Mouse (Mus musculus) liver, adult 2 months (tissue): ENCODE measurements at regions not wholly inside any gene's neighbourhood (a gene's known extent, or its start where the extent isn't known, plus 50 kb on each side); places are given as distances from the start of the nearest gene placed in this dataset.

Source experiments
- DNase-seq: peaks from one replicate; pipeline ENCODE4 v3.0.0-alpha.2; 2011; ENCODE audit warnings: low read depth, low spot score; ENCODE audit errors: extremely low read depth
- H3K27ac ChIP-seq: fragments of 200-500 bp; replicated peaks from 2 replicates; pipeline ENCODE4 v1.5.1; 2012; ENCODE audit warnings: low read depth, mild to moderate bottlenecking, control low read depth, inconsistent platforms, low read length; ENCODE audit not compliant: insufficient read depth
- H3K27me3 ChIP-seq: fragments of 200-500 bp; 2 replicates; pipeline ENCODE4 v1.6.1; 2012; ENCODE audit warnings: mild to moderate bottlenecking, moderate library complexity, low read length, inconsistent platforms; ENCODE audit not compliant: control insufficient read depth, insufficient read depth
- H3K36me3 ChIP-seq: fragments of 200-500 bp; 2 replicates; pipeline ENCODE4 v1.6.1; 2012; ENCODE audit warnings: low read length, inconsistent platforms; ENCODE audit not compliant: control insufficient read depth, insufficient read depth
- H3K4me1 ChIP-seq: fragments of 200-500 bp; 2 replicates; pipeline ENCODE4 v1.6.1; 2011; ENCODE audit warnings: low read length; ENCODE audit not compliant: control insufficient read depth, insufficient read depth
- H3K4me3 ChIP-seq: fragments of 200-500 bp; 2 replicates; pipeline ENCODE4 v1.5.1; 2011; ENCODE audit warnings: low read depth, mild to moderate bottlenecking, control low read depth, low read length, moderate library complexity; ENCODE audit not compliant: insufficient read depth
- H3K79me2 ChIP-seq: fragments of 200-500 bp; 2 replicates; pipeline ENCODE4 v1.6.1; 2012; ENCODE audit warnings: inconsistent platforms, mild to moderate bottlenecking, low read length, moderate library complexity; ENCODE audit not compliant: control insufficient read depth, insufficient read depth
- H3K9ac ChIP-seq: fragments of 200-500 bp; 2 replicates; pipeline ENCODE4 v1.6.1; 2012; ENCODE audit warnings: low read depth, mild to moderate bottlenecking, control low read depth, inconsistent platforms, low read length
- CTCF ChIP-seq: fragments of 200-500 bp; IDR thresholded peaks from 2 replicates; pipeline ENCODE4 v1.5.1; 2011; ENCODE audit warnings: low read depth, low read length, control low read depth
- POLR2A ChIP-seq: fragments of 200-500 bp; IDR thresholded peaks from 2 replicates; pipeline ENCODE4 v1.6.1; 2011; ENCODE audit warnings: low read length, control low read depth; ENCODE audit not compliant: insufficient read depth; ENCODE audit errors: extremely low read depth
- WGBS: fragments of 180-500 bp; shearing (Covaris S2); methylation state at CpG from one replicate; pipeline ENCODE4 v1.1.7; 2018; 5-methylcytosine and 5-hydroxymethylcytosine counted together

- TF ChIP-seq POLR2A (no peak), CTCF (no peak)
- no peaks in the 10 kb centered on the region for H3K27me3 ChIP-seq
- no peak for DNase-seq
- H3K36me3 ChIP-seq = no peaks in the 10 kb centered on the region
- H3K4me1 ChIP-seq = no peaks in the 10 kb centered on the region
- no peak overlapping the region for H3K9ac ChIP-seq
- no peak overlapping the region for H3K4me3 ChIP-seq
- no peak overlapping the region for H3K27ac ChIP-seq
- 88% methylated on average over 7 of the region's 7 CpGs for WGBS
- no peaks in the 10 kb centered on the region for H3K79me2 ChIP-seq
Observed at GRCm38 (mm10) chr8:79573491-79573890, 65.9 kb upstream of the Otud4 start.

GRCm38 (mm10) chr8:79572526-79572925 is 66.9 kb upstream of the Otud4 start:
- Histone ChIP-seq H3K27me3 (no peaks in the 10 kb centered on the region), H3K4me1 (no peaks in the 10 kb centered on the region), H3K9ac (no peak overlapping the region), H3K79me2 (no peaks in the 10 kb centered on the region), H3K4me3 (no peak overlapping the region), H3K36me3 (no peaks in the 10 kb centered on the region), H3K27ac (no peak overlapping the region)
- TF ChIP-seq CTCF = no peak
- TF ChIP-seq POLR2A = no peak
- DNase-seq = no peak
- WGBS = 98% methylated on average over 5 of the region's 5 CpGs

- no peaks in the 10 kb centered on the region for H3K36me3 ChIP-seq
- no peak overlapping the region for H3K4me3 ChIP-seq
- no peaks in the 10 kb centered on the region for H3K4me1 ChIP-seq
- H3K27ac ChIP-seq = no peak overlapping the region
- H3K27me3 ChIP-seq = no peaks in the 10 kb centered on the region
- H3K79me2 ChIP-seq = no peaks in the 10 kb centered on the region
- WGBS = 87% methylated on average over 6 of the region's 6 CpGs
- no peak for DNase-seq
- TF ChIP-seq CTCF (no peak), POLR2A (no peak)
- H3K9ac ChIP-seq = no peak overlapping the region
Observed at GRCm38 (mm10) chr8:79563101-79563500, 76.3 kb upstream of the Otud4 start.

GRCm38 (mm10) chr8:79562669-79563068 is 76.7 kb upstream of the Otud4 start:
- WGBS = 79% methylated on average over 8 of the region's 8 CpGs

GRCm38 (mm10) chr8:79562071-79562581 is 77.3 kb upstream of the Otud4 start:
- H3K36me3 ChIP-seq = no peaks in the 10 kb centered on the region
- 70% methylated on average over 11 of the region's 11 CpGs for WGBS
- H3K4me1 ChIP-seq = no peaks in the 10 kb centered on the region
- TF ChIP-seq CTCF (no peak), POLR2A (no peak)
- H3K9ac ChIP-seq = no peak overlapping the region
- no peak overlapping the region for H3K4me3 ChIP-seq
- no peak for DNase-seq
- H3K79me2 ChIP-seq = no peaks in the 10 kb centered on the region
- H3K27ac ChIP-seq = no peak overlapping the region
- H3K27me3 ChIP-seq = no peaks in the 10 kb centered on the region

More at GRCm38 (mm10) chr8:79562669-79563068, 76.7 kb upstream of the Otud4 start:
- no peak for TF ChIP-seq POLR2A
- TF ChIP-seq CTCF = peak; percentile 17; the same call in 1 of the 2 replicates
- Histone ChIP-seq H3K36me3 (no peaks in the 10 kb centered on the region), H3K9ac (no peak overlapping the region), H3K4me1 (no peaks in the 10 kb centered on the region), H3K4me3 (no peak overlapping the region), H3K27me3 (no peaks in the 10 kb centered on the region), H3K27ac (no peak overlapping the region), H3K79me2 (no peaks in the 10 kb centered on the region)
- DNase-seq = no peak

GRCm38 (mm10) chr8:79561269-79562063 is 78.0 kb upstream of the Otud4 start:
- H3K79me2 ChIP-seq = no peaks in the 10 kb centered on the region
- H3K27me3 ChIP-seq = no peaks in the 10 kb centered on the region
- no peak overlapping the region for H3K9ac ChIP-seq
- H3K4me1 ChIP-seq = no peaks in the 10 kb centered on the region
- TF ChIP-seq POLR2A (no peak), CTCF (no peak)
- DNase-seq = no peak
- H3K4me3 ChIP-seq = no peak overlapping the region
- H3K36me3 ChIP-seq = no peaks in the 10 kb centered on the region
- 78% methylated on average over 9 of the region's 9 CpGs for whole genome bisulfite sequencing
- H3K27ac ChIP-seq = no peak overlapping the region
